Mouse (Mus musculus) liver, adult 2 months (tissue): ENCODE measurements around the gene Unc45b. TPM values are rescaled to one million over a fixed set of nuclear protein-coding genes. Genes with fewer than 3 reads are reported as not detected.
"Not testable (repeated sequence)": the region's sequence is repeated elsewhere in the genome, so short reads cannot be mapped to it uniquely, and the experiment has no call there.

Source experiments
- DNase-seq: peaks from one replicate; pipeline ENCODE4 v3.0.0-alpha.2; 2011; ENCODE audit warnings: low read depth, low spot score; ENCODE audit errors: extremely low read depth
- H3K27ac ChIP-seq: fragments of 200-500 bp; replicated peaks from 2 replicates; pipeline ENCODE4 v1.5.1; 2012; ENCODE audit warnings: low read depth, mild to moderate bottlenecking, control low read depth, inconsistent platforms, low read length; ENCODE audit not compliant: insufficient read depth
- H3K27me3 ChIP-seq: fragments of 200-500 bp; 2 replicates; pipeline ENCODE4 v1.6.1; 2012; ENCODE audit warnings: mild to moderate bottlenecking, moderate library complexity, low read length, inconsistent platforms; ENCODE audit not compliant: control insufficient read depth, insufficient read depth
- H3K36me3 ChIP-seq: fragments of 200-500 bp; 2 replicates; pipeline ENCODE4 v1.6.1; 2012; ENCODE audit warnings: low read length, inconsistent platforms; ENCODE audit not compliant: control insufficient read depth, insufficient read depth
- H3K4me1 ChIP-seq: fragments of 200-500 bp; 2 replicates; pipeline ENCODE4 v1.6.1; 2011; ENCODE audit warnings: low read length; ENCODE audit not compliant: control insufficient read depth, insufficient read depth
- H3K4me3 ChIP-seq: fragments of 200-500 bp; 2 replicates; pipeline ENCODE4 v1.5.1; 2011; ENCODE audit warnings: low read depth, mild to moderate bottlenecking, control low read depth, low read length, moderate library complexity; ENCODE audit not compliant: insufficient read depth
- H3K79me2 ChIP-seq: fragments of 200-500 bp; 2 replicates; pipeline ENCODE4 v1.6.1; 2012; ENCODE audit warnings: inconsistent platforms, mild to moderate bottlenecking, low read length, moderate library complexity; ENCODE audit not compliant: control insufficient read depth, insufficient read depth
- H3K9ac ChIP-seq: fragments of 200-500 bp; 2 replicates; pipeline ENCODE4 v1.6.1; 2012; ENCODE audit warnings: low read depth, mild to moderate bottlenecking, control low read depth, inconsistent platforms, low read length
- CTCF ChIP-seq: fragments of 200-500 bp; IDR thresholded peaks from 2 replicates; pipeline ENCODE4 v1.5.1; 2011; ENCODE audit warnings: low read depth, low read length, control low read depth
- POLR2A ChIP-seq: fragments of 200-500 bp; IDR thresholded peaks from 2 replicates; pipeline ENCODE4 v1.6.1; 2011; ENCODE audit warnings: low read length, control low read depth; ENCODE audit not compliant: insufficient read depth; ENCODE audit errors: extremely low read depth
- WGBS: fragments of 180-500 bp; shearing (Covaris S2); methylation state at CpG from one replicate; pipeline ENCODE4 v1.1.7; 2018; 5-methylcytosine and 5-hydroxymethylcytosine counted together
- polyA plus RNA-seq: library from polyadenylated mRNA; depleted of rRNA; stranded (reverse); fragments of >200 nt; gene quantifications from 2 replicates; pipeline ENCODE4 v1.2.3, GENCODE M21; 2012; rRNA removed
- total RNA-seq: library from RNA; depleted of rRNA; stranded (reverse); fragments of >200 nt; gene quantifications from 2 replicates; pipeline ENCODE4 v1.2.3, GENCODE M21; 2014; rRNA removed

The Unc45b gene
- total and polyA plus RNA-seq, 2 experiments = 0.32 to 0.46 TPM

- H3K27ac ChIP-seq = no peak overlapping the region
- H3K36me3 ChIP-seq = peaks cover 2% of the 10 kb centered on the region
- H3K27me3 ChIP-seq = no peaks in the 10 kb centered on the region
- H3K4me1 ChIP-seq = no peaks in the 10 kb centered on the region
- TF ChIP-seq POLR2A (no peak), CTCF (no peak)
- 91% methylated on average over 17 of the region's 17 CpGs for WGBS
- no peaks in the 10 kb centered on the region for H3K79me2 ChIP-seq
- no peak for DNase-seq
- no peak overlapping the region for H3K4me3 ChIP-seq
- H3K9ac ChIP-seq = no peak overlapping the region
Observed at GRCm38 (mm10) chr11:82983193-82983592, 72.8 kb downstream of the Unc45b start.

- Histone ChIP-seq H3K4me1 (peaks cover 2% of the 10 kb centered on the region; the same call in 1 of the 2 replicates), H3K9ac (no peak overlapping the region), H3K4me3 (no peak overlapping the region), H3K27me3 (no peaks in the 10 kb centered on the region), H3K27ac (no peak overlapping the region), H3K36me3 (peaks cover 2% of the 10 kb centered on the region; the same call in 1 of the 2 replicates), H3K79me2 (no peaks in the 10 kb centered on the region)
- 93% methylated on average over 6 of the region's 6 CpGs for WGBS
- no peak for DNase-seq
- TF ChIP-seq POLR2A = no peak
- TF ChIP-seq CTCF = no peak
Observed at GRCm38 (mm10) chr11:82987621-82988020, 77.3 kb downstream of the Unc45b start.

GRCm38 (mm10) chr11:82989357-82989756 lies 79.0 kb downstream of the Unc45b start:
- Histone ChIP-seq H3K36me3 (peaks cover 1% of the 10 kb centered on the region; the same call in 1 of the 2 replicates), H3K27ac (no peak overlapping the region), H3K79me2 (no peaks in the 10 kb centered on the region), H3K27me3 (no peaks in the 10 kb centered on the region), H3K4me3 (no peak overlapping the region), H3K9ac (no peak overlapping the region), H3K4me1 (peaks cover 2% of the 10 kb centered on the region; the same call in 1 of the 2 replicates)
- no peak for DNase-seq
- WGBS = 18% methylated on average over 12 of the region's 12 CpGs
- TF ChIP-seq CTCF (no peak), POLR2A (no peak)

GRCm38 (mm10) chr11:82990612-82991385 lies 80.4 kb downstream of the Unc45b start:
- H3K79me2 ChIP-seq, H3K36me3 ChIP-seq, H3K27me3 ChIP-seq, H3K4me1 ChIP-seq: not testable (repeated sequence)
- DNase-seq = peak; percentile 28
- peak overlapping the region; percentile 64 for H3K4me3 ChIP-seq
- 12% methylated on average over 19 of the region's 19 CpGs for WGBS
- H3K27ac ChIP-seq = peak overlapping the region; percentile 72
- peak overlapping the region; percentile 46 for H3K9ac ChIP-seq

- WGBS = 3% methylated on average over 14 of the region's 14 CpGs
- Histone ChIP-seq H3K27me3 (no peaks in the 10 kb centered on the region), H3K9ac (peak within 1 kb of the TSS; percentile 66), H3K79me2 (no peaks in the 10 kb centered on the region), H3K4me1 (peaks cover 2% of the 10 kb centered on the region; the same call in 1 of the 2 replicates), H3K27ac (peak within 1 kb of the TSS; percentile 72), H3K36me3 (no peaks in the 10 kb centered on the region), H3K4me3 (peak within 1 kb of the TSS; percentile 64)
- TF ChIP-seq POLR2A = no peak
- TF ChIP-seq CTCF = no peak
- peak; percentile 64 for DNase-seq
Observed at GRCm38 (mm10) chr11:82991469-82992166, 81.3 kb downstream of the Unc45b start, which contains the start of gene Slfn9. Gene Slfn9 (minus strand): TSS chr11:82991830.

Other genes starting within 250 kb of the Unc45b start
- 0.87 and 1.2 TPM in 2 replicates for gene Cct6b, start 146.2 kb upstream of the Unc45b start, total RNA-seq
- 0.07 and 0.16 TPM in 2 replicates for gene Cct6b, start 146.2 kb upstream of the Unc45b start, polyA plus RNA-seq
- gene Zfp830, start 146.2 kb upstream of the Unc45b start, total RNA-seq = 7.8 and 9.1 TPM in 2 replicates
- gene Zfp830, start 146.2 kb upstream of the Unc45b start, polyA plus RNA-seq = 4.3 TPM in 2 replicates
- 15.4 TPM in 2 replicates for gene Lig3, start 129.4 kb upstream of the Unc45b start, total RNA-seq
- gene Lig3, start 129.4 kb upstream of the Unc45b start, polyA plus RNA-seq = 6.1 and 8.0 TPM in 2 replicates
- 10.6 and 12.5 TPM in 2 replicates for gene Rffl, start 39.3 kb upstream of the Unc45b start, total RNA-seq
- 11.7 and 12.7 TPM in 2 replicates for gene Rffl, start 39.3 kb upstream of the Unc45b start, polyA plus RNA-seq
- gene Rad51d, start 19.9 kb upstream of the Unc45b start, total RNA-seq = 4.0 and 5.0 TPM in 2 replicates
- 8.1 and 9.0 TPM in 2 replicates for gene Rad51d, start 19.9 kb upstream of the Unc45b start, polyA plus RNA-seq
- gene Fndc8, start 18.4 kb upstream of the Unc45b start, total RNA-seq = 0.20 TPM in 1 of 2 replicates, not detected in the other
- gene Fndc8, start 18.4 kb upstream of the Unc45b start, polyA plus RNA-seq = not detected in 2 replicates
- gene Nle1, start 2.1 kb upstream of the Unc45b start, total RNA-seq = 2.3 and 2.6 TPM in 2 replicates
- gene Nle1, start 2.1 kb upstream of the Unc45b start, polyA plus RNA-seq = 11.0 and 15.6 TPM in 2 replicates
- gene Slfn5, start 40.8 kb downstream of the Unc45b start, total RNA-seq = 9.5 and 12.0 TPM in 2 replicates
- gene Slfn5, start 40.8 kb downstream of the Unc45b start, polyA plus RNA-seq = 0.83 and 1.3 TPM in 2 replicates
- gene Slfn9, start 81.3 kb downstream of the Unc45b start, total RNA-seq = 2.7 and 3.1 TPM in 2 replicates
- 0.20 and 0.25 TPM in 2 replicates for gene Slfn9, start 81.3 kb downstream of the Unc45b start, polyA plus RNA-seq
- gene Slfn8, start 110.3 kb downstream of the Unc45b start, total RNA-seq = 2.6 and 4.4 TPM in 2 replicates
- 0.30 and 0.50 TPM in 2 replicates for gene Slfn8, start 110.3 kb downstream of the Unc45b start, polyA plus RNA-seq
- 5.6 and 8.7 TPM in 2 replicates for gene Slfn2, start 154.6 kb downstream of the Unc45b start, total RNA-seq
- gene Slfn2, start 154.6 kb downstream of the Unc45b start, polyA plus RNA-seq = 0.95 and 1.5 TPM in 2 replicates
- 0.27 and 0.74 TPM in 2 replicates for gene Slfn1, start 206.3 kb downstream of the Unc45b start, total RNA-seq
- gene Slfn1, start 206.3 kb downstream of the Unc45b start, polyA plus RNA-seq = 0.19 and 0.38 TPM in 2 replicates